Mouse (Mus musculus) embryonic facial prominence, embryonic 11.5 days (tissue): ENCODE measurements at regions not wholly inside any gene's neighbourhood (a gene's known extent, or its start where the extent isn't known, plus 50 kb on each side); places are given as distances from the start of the nearest gene placed in this dataset.
A peak's percentile ranks its signal among the peaks of the same experiment; 100 is the strongest.

Source experiments
- ATAC-seq: fragments of 200-750 bp; cut with Nextera tagmentation; replicated peaks from 2 replicates; pipeline ENCODE4 v1.8.0; 2017; ENCODE audit warnings: low read depth; ENCODE audit not compliant: insufficient number of reproducible peaks, low FRiP score, low TSS enrichment
- DNase-seq: peaks from one replicate; pipeline ENCODE4 v3.0.0-alpha.2; 2015; ENCODE audit warnings: low spot score
- H3K27ac ChIP-seq: fragments of 300-500 bp; sonication (generic); replicated peaks from 2 replicates; pipeline ENCODE4 v1.5.1; 2014; ENCODE audit warnings: mild to moderate bottlenecking, low read depth, low read length, control low read depth
- H3K27me3 ChIP-seq: fragments of 300-500 bp; sonication (generic); 2 replicates; pipeline ENCODE4 v1.6.1; 2014; ENCODE audit warnings: mild to moderate bottlenecking, low read length, moderate library complexity, mixed read lengths; ENCODE audit not compliant: control insufficient read depth, insufficient read depth
- H3K36me3 ChIP-seq: fragments of 300-500 bp; sonication (generic); replicated peaks from 2 replicates; pipeline ENCODE4 v1.6.1; 2014; ENCODE audit warnings: low read depth, mild to moderate bottlenecking, low read length, moderate library complexity, mixed read lengths; ENCODE audit not compliant: control insufficient read depth, insufficient read depth
- H3K4me1 ChIP-seq: fragments of 300-500 bp; sonication (generic); 2 replicates; pipeline ENCODE4 v1.6.1; 2014; ENCODE audit warnings: low read length, mixed read lengths; ENCODE audit not compliant: control insufficient read depth, insufficient read depth
- H3K4me2 ChIP-seq: fragments of 300-500 bp; sonication (generic); 2 replicates; pipeline ENCODE4 v1.6.1; 2014; ENCODE audit warnings: low read depth, mild to moderate bottlenecking, control low read depth, low read length, moderate library complexity
- H3K4me3 ChIP-seq: fragments of 300-500 bp; sonication (generic); 2 replicates; pipeline ENCODE4 v1.5.1; 2014; ENCODE audit warnings: low read depth, low read length, control low read depth
- H3K9ac ChIP-seq: fragments of 300-500 bp; sonication (generic); replicated peaks from 2 replicates; pipeline ENCODE4 v1.6.1; 2014; ENCODE audit warnings: mild to moderate bottlenecking, control low read depth, low read length
- H3K9me3 ChIP-seq: fragments of 300-500 bp; sonication (generic); replicated peaks from 2 replicates; pipeline ENCODE4 v1.6.1; 2016; ENCODE audit warnings: mild to moderate bottlenecking, low read length, inconsistent platforms, mixed read lengths; ENCODE audit not compliant: control insufficient read depth
- WGBS: fragments of 180-500 bp; shearing (Covaris S2); extraction: QIAGEN DNeasy Blood & Tissue Kit; methylation state at CpG from one replicate; pipeline ENCODE4 v1.1.7; 2014; 5-methylcytosine and 5-hydroxymethylcytosine counted together

- Histone ChIP-seq H3K27ac (no peak overlapping the region), H3K9me3 (no peaks in the 10 kb centered on the region), H3K36me3 (no peaks in the 10 kb centered on the region), H3K9ac (no peak overlapping the region), H3K4me3 (no peak overlapping the region), H3K4me1 (no peaks in the 10 kb centered on the region), H3K27me3 (no peaks in the 10 kb centered on the region), H3K4me2 (no peak overlapping the region)
- 81% methylated on average over 7 of the region's 7 CpGs for WGBS
- no peak for DNase-seq
- ATAC-seq, result no peak
Measured at GRCm38 (mm10) chr2:45194335-45194734, 77.1 kb upstream of the Zeb2 start.

DNA sequence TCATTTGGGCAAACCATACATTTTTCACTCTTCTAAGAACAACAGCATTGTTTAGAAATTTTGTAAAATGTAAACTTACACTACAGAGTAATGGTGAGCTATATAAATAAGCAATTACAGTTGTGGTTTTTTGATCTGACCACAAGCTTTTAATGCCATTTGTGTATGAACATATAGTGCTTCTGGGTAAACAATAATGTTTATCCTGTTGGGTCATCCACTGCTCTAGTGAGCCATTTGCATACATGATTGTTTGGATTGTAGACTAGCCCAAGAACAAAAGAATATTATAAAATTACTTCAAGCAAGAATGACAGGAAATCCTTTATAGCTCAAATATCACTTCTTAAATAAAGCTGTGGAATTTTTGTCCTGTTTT, 68.4 kb upstream of the Zeb2 start:
- Histone ChIP-seq H3K27ac (no peak overlapping the region), H3K4me2 (no peak overlapping the region), H3K36me3 (no peaks in the 10 kb centered on the region), H3K9me3 (no peaks in the 10 kb centered on the region), H3K27me3 (no peaks in the 10 kb centered on the region), H3K4me3 (no peak overlapping the region), H3K4me1 (no peaks in the 10 kb centered on the region; the same call in 1 of the 2 replicates), H3K9ac (no peak overlapping the region)
- DNase-seq (no peak), ATAC-seq (no peak)

- Histone ChIP-seq H3K9ac (peak overlapping the region; percentile 13; the same call in 1 of the 2 replicates), H3K4me3 (no peak overlapping the region)
Measured at GRCm38 (mm10) chr2:45184704-45185620, 67.8 kb upstream of the Zeb2 start.

GRCm38 (mm10) chr2:45184149-45184548, 67.0 kb upstream of the Zeb2 start:
- 17% methylated on average over 6 of the region's 6 CpGs for WGBS
- Histone ChIP-seq H3K36me3 (no peaks in the 10 kb centered on the region), H3K4me1 (no peaks in the 10 kb centered on the region; the same call in 1 of the 2 replicates), H3K9ac (no peak overlapping the region), H3K9me3 (no peaks in the 10 kb centered on the region), H3K4me3 (no peak overlapping the region), H3K27ac (no peak overlapping the region), H3K4me2 (no peak overlapping the region), H3K27me3 (no peaks in the 10 kb centered on the region)
- ATAC-seq (no peak), DNase-seq (no peak)

More at GRCm38 (mm10) chr2:45184704-45185620, 67.8 kb upstream of the Zeb2 start:
- H3K4me2 ChIP-seq, result peak overlapping the region; percentile 30
- H3K36me3 ChIP-seq, result no peaks in the 10 kb centered on the region
- no peaks in the 10 kb centered on the region for H3K27me3 ChIP-seq
- no peaks in the 10 kb centered on the region; the same call in 1 of the 2 replicates for H3K4me1 ChIP-seq
- no peak overlapping the region; the same call in 1 of the 2 replicates for H3K27ac ChIP-seq
- 10% methylated on average over 18 of the region's 18 CpGs for WGBS
- DNase-seq (peak; percentile 69), ATAC-seq (no peak)
- H3K9me3 ChIP-seq, result no peaks in the 10 kb centered on the region

DNA sequence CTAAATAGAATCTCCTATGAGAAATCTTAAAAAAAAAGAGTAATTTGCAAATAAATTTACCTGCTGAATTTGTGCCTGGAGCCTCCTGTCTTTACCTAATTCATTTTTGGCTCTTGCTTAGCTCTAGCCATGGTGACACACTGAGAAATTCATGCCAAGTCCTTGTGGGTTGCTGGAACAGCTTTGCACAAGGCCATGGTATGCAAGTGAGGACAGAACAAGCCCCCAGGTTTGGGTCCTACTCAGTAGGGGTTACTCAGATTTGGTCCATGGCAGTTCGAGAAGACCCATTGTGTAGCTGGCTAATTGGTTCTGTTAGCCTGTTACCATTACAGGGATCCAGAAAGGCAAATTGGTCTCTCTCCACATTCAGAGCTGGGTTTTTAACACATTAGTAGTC, 65.7 kb upstream of the Zeb2 start:
- WGBS, result 73% methylated on average over 1 of the region's 1 CpGs
- Histone ChIP-seq H3K27me3 (no peaks in the 10 kb centered on the region), H3K4me2 (no peak overlapping the region), H3K4me1 (no peaks in the 10 kb centered on the region; the same call in 1 of the 2 replicates), H3K4me3 (no peak overlapping the region), H3K27ac (no peak overlapping the region), H3K36me3 (no peaks in the 10 kb centered on the region), H3K9me3 (no peaks in the 10 kb centered on the region), H3K9ac (no peak overlapping the region)
- ATAC-seq (no peak), DNase-seq (no peak)

DNA sequence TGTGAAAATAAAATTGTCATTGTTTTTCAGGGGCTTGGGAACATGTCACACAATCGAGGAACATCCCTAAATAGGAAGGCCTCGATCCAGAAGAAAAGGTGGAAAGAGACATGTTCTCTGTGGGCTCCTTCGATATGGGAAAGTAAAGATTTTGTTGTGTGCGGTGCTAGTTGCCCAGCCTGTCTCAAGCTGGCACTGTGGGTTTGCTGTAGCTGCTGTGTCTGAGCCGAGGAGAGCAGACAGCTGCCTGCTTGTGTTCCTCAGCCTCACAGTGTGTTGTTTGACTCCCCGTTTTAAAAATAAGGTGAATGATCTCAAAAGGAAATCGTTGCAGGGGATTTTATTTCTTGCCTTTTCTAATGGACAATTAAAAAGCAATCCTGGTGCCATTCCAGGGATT, 64.4 kb upstream of the Zeb2 start:
- Histone ChIP-seq H3K4me3 (no peak overlapping the region), H3K27me3 (no peaks in the 10 kb centered on the region), H3K27ac (no peak overlapping the region), H3K9me3 (no peaks in the 10 kb centered on the region), H3K36me3 (no peaks in the 10 kb centered on the region), H3K9ac (no peak overlapping the region), H3K4me2 (no peak overlapping the region), H3K4me1 (no peaks in the 10 kb centered on the region; the same call in 1 of the 2 replicates)
- no peak for ATAC-seq
- WGBS, result 77% methylated on average over 7 of the region's 7 CpGs
- DNase-seq, result no peak

DNA sequence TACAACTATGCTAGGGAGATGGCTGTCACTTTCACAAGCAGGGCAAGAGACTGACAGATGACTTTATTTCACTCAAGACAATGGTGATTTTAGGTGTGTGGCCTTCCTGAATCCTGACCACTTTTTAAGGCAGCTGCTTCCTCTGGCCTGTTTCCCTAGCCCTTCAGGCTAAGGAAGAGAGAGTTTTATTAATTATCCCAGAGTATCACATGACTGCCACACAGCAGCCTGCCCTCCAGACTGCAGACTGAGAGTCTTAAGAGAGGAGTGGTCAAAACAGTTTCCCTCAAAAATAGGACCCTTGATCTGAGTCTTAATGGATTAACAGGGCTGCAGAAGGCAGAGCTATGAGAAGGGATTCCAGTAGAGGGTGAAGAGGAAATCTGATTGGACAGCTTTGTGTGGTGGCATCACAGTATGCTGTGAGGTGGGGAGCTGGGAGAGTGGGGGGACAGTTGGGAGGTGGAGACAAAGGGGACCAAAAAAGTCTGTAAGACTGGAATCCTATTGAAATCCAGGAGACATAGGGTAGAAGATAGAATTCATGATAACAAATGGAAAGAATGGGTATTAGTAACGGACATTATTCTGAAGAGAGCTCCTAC, 61.8 kb upstream of the Zeb2 start:
- Histone ChIP-seq H3K4me3 (no peak overlapping the region), H3K4me2 (no peak overlapping the region), H3K9ac (no peak overlapping the region), H3K4me1 (no peaks in the 10 kb centered on the region), H3K27ac (no peak overlapping the region), H3K36me3 (no peaks in the 10 kb centered on the region), H3K27me3 (no peaks in the 10 kb centered on the region), H3K9me3 (no peaks in the 10 kb centered on the region)
- DNase-seq, result peak; percentile 31
- WGBS, result 84% methylated on average over 1 of the region's 1 CpGs
- ATAC-seq, result no peak

GRCm38 (mm10) chr2:45172382-45172781, 55.2 kb upstream of the Zeb2 start:
- no peaks in the 10 kb centered on the region for H3K36me3 ChIP-seq

More at GRCm38 (mm10) chr2:45172382-45172781, 55.2 kb upstream of the Zeb2 start:
- no peaks in the 10 kb centered on the region for H3K9me3 ChIP-seq
- WGBS, result 85% methylated on average over 8 of the region's 8 CpGs
- DNase-seq (no peak), ATAC-seq (no peak)
- no peak overlapping the region for H3K4me3 ChIP-seq
- no peak overlapping the region for H3K27ac ChIP-seq
- H3K4me1 ChIP-seq, result no peaks in the 10 kb centered on the region
- H3K9ac ChIP-seq, result no peak overlapping the region
- no peaks in the 10 kb centered on the region for H3K27me3 ChIP-seq
- H3K4me2 ChIP-seq, result no peak overlapping the region
